Mouse (Mus musculus) CH12.LX (cell line): Measurements from ENCODE around the gene Fam133b. TPM values are rescaled to one million over a fixed set of nuclear protein-coding genes. Genes with fewer than 3 reads are reported as not detected.

Experiments
- DNase-seq: peaks from one replicate; pipeline ENCODE4 v3.0.0-alpha.2; 2013; ENCODE audit errors: extremely low read depth
- H3K27ac ChIP-seq: 2 replicates; pipeline ENCODE4 v1.5.1; 2012; ENCODE audit warnings: low read depth, mild to moderate bottlenecking, control low read depth, moderate library complexity; ENCODE audit not compliant: insufficient read depth
- H3K27me3 ChIP-seq: replicated peaks from 2 replicates; pipeline ENCODE3; 2012; ENCODE audit warnings: inconsistent platforms
- H3K36me3 ChIP-seq, 2 experiments: replicated peaks in 1 of 2; 2 replicates each; pipeline versions ENCODE3 to v1.6.1; 2012; ENCODE audit warnings: inconsistent platforms in 1 of 2, low read length in 1 of 2, mild to moderate bottlenecking in 1 of 2, mixed read lengths in 1 of 2, moderate library complexity in 1 of 2; ENCODE audit not compliant: control insufficient read depth in 1 of 2, insufficient read depth in 1 of 2
- H3K4me1 ChIP-seq, 2 experiments: 2 replicates each; pipeline ENCODE4 v1.6.1; 2012; ENCODE audit warnings: inconsistent platforms in 1 of 2, moderate library complexity in 1 of 2; ENCODE audit not compliant: insufficient read depth in 2 of 2, control insufficient read depth in 1 of 2
- H3K4me2 ChIP-seq: 2 replicates; pipeline ENCODE4 v1.6.1; 2012; ENCODE audit warnings: low read depth, mild to moderate bottlenecking, control low read depth; ENCODE audit not compliant: poor library complexity, insufficient read depth, severe bottlenecking
- H3K4me3 ChIP-seq, 3 experiments: fragments of 150-350 bp in 1 of 3; sonication (generic) in 1 of 3; replicated peaks in 1 of 3; 2 replicates each; pipeline versions ENCODE3 to v1.5.1; 2011 to 2012; ENCODE audit warnings: low read depth in 2 of 3, low read length in 2 of 3, mild to moderate bottlenecking in 2 of 3, moderate library complexity in 2 of 3, control low read depth in 1 of 3, improper control_type of control experiment in 1 of 3, inconsistent platforms in 1 of 3, mixed read lengths in 1 of 3; ENCODE audit not compliant: poor library complexity in 1 of 3
- H3K79me2 ChIP-seq: replicated peaks from 2 replicates; pipeline ENCODE4 v1.6.1; 2012; ENCODE audit warnings: mild to moderate bottlenecking, moderate library complexity; ENCODE audit not compliant: control insufficient read depth, poor library complexity, insufficient read depth, severe bottlenecking; ENCODE audit errors: extremely low read depth
- H3K9ac ChIP-seq: 2 replicates; pipeline ENCODE4 v1.6.1; 2012; ENCODE audit warnings: low read depth, mild to moderate bottlenecking, control low read depth, moderate library complexity; ENCODE audit not compliant: insufficient read depth
- H3K9me3 ChIP-seq: replicated peaks from 2 replicates; pipeline ENCODE3; 2012; ENCODE audit warnings: low read length, inconsistent platforms, mixed read lengths
- BHLHE40 ChIP-seq: IDR thresholded peaks from 2 replicates; pipeline ENCODE4 v1.6.1; 2011; ENCODE audit warnings: mild to moderate bottlenecking, low read depth, low read length, improper control_type of control experiment
- CHD1 ChIP-seq: IDR thresholded peaks from 2 replicates; pipeline ENCODE4 v1.6.1; 2012; ENCODE audit warnings: low read depth, low read length, improper control_type of control experiment, inconsistent platforms
- CTCF ChIP-seq, 2 experiments: IDR thresholded peaks in 1 of 2; conservative IDR thresholded peaks in 1 of 2; 2 replicates each; pipeline ENCODE4 v1.5.1; 2011 to 2012; ENCODE audit warnings: low read depth in 2 of 2, low read length in 2 of 2, improper control_type of control experiment in 1 of 2, inconsistent platforms in 1 of 2, mild to moderate bottlenecking in 1 of 2, moderate library complexity in 1 of 2
- ELF1 ChIP-seq: IDR thresholded peaks from 2 replicates; pipeline ENCODE4 v1.6.1; 2014; ENCODE audit warnings: low read depth, mild to moderate bottlenecking, inconsistent platforms, low read length, improper control_type of control experiment
- ETS1 ChIP-seq: conservative IDR thresholded peaks from 2 replicates; pipeline ENCODE4 v1.6.1; 2012; ENCODE audit warnings: low read depth, mild to moderate bottlenecking, inconsistent platforms, low read length, improper control_type of control experiment, moderate library complexity
- GABPA ChIP-seq: IDR thresholded peaks from 2 replicates; pipeline ENCODE4 v1.6.1; 2012; ENCODE audit warnings: low read depth, low read length, improper control_type of control experiment, inconsistent platforms; ENCODE audit not compliant: insufficient replicate concordance
- IRF4 ChIP-seq: IDR thresholded peaks from 2 replicates; pipeline ENCODE4 v1.6.1; 2014; ENCODE audit warnings: low read depth, mild to moderate bottlenecking, inconsistent platforms, low read length, improper control_type of control experiment
- JUN ChIP-seq: IDR thresholded peaks from 2 replicates; pipeline ENCODE4 v1.6.1; 2011; ENCODE audit warnings: low read depth, mild to moderate bottlenecking, low read length, improper control_type of control experiment, moderate library complexity; ENCODE audit not compliant: insufficient read depth
- MAFK ChIP-seq: IDR thresholded peaks from 2 replicates; pipeline ENCODE4 v1.6.1; 2011; ENCODE audit warnings: low read length, improper control_type of control experiment; ENCODE audit not compliant: insufficient replicate concordance
- MAX ChIP-seq: IDR thresholded peaks from 2 replicates; pipeline ENCODE4 v1.6.1; 2011; ENCODE audit warnings: low read length, improper control_type of control experiment
- MAZ ChIP-seq: IDR thresholded peaks from 2 replicates; pipeline ENCODE4 v1.6.1; 2012; ENCODE audit warnings: low read depth, mild to moderate bottlenecking, inconsistent platforms, low read length, improper control_type of control experiment, moderate library complexity
- MEF2A ChIP-seq: IDR thresholded peaks from 2 replicates; pipeline ENCODE4 v1.6.1; 2014; ENCODE audit warnings: low read depth, mild to moderate bottlenecking, inconsistent platforms, low read length, improper control_type of control experiment, borderline replicate concordance
- MYC ChIP-seq: IDR thresholded peaks from 2 replicates; pipeline ENCODE4 v1.6.1; 2011; ENCODE audit warnings: low read depth, mild to moderate bottlenecking, improper control_type of control experiment, low read length
- NRF1 ChIP-seq: IDR thresholded peaks from 2 replicates; pipeline ENCODE4 v1.6.1; 2014; ENCODE audit warnings: low read depth, mild to moderate bottlenecking, inconsistent platforms, low read length, improper control_type of control experiment, moderate library complexity
- PAX5 ChIP-seq: IDR thresholded peaks from 2 replicates; pipeline ENCODE4 v1.6.1; 2012; ENCODE audit warnings: low read length, inconsistent platforms, mixed read lengths
- POLR2AphosphoS2 ChIP-seq: IDR thresholded peaks from 2 replicates; pipeline ENCODE4 v1.6.1; 2011; ENCODE audit warnings: low read depth, low read length, improper control_type of control experiment
- RCOR1 ChIP-seq: conservative IDR thresholded peaks from 2 replicates; pipeline ENCODE4 v1.6.1; 2012; ENCODE audit warnings: low read depth, mild to moderate bottlenecking, inconsistent platforms, low read length, improper control_type of control experiment
- SIN3A ChIP-seq: IDR thresholded peaks from 2 replicates; pipeline ENCODE4 v1.6.1; 2012; ENCODE audit warnings: low read length, improper control_type of control experiment, inconsistent platforms
- SMC3 ChIP-seq: IDR thresholded peaks from 2 replicates; pipeline ENCODE4 v1.6.1; 2011; ENCODE audit warnings: low read depth, low read length, improper control_type of control experiment
- TBP ChIP-seq: conservative IDR thresholded peaks from 2 replicates; pipeline ENCODE4 v1.6.1; 2011; ENCODE audit warnings: low read depth, low read length, improper control_type of control experiment
- TCF12 ChIP-seq: IDR thresholded peaks from 2 replicates; pipeline ENCODE4 v1.6.1; 2014; ENCODE audit warnings: low read depth, mild to moderate bottlenecking, inconsistent platforms, low read length, improper control_type of control experiment
- USF2 ChIP-seq: conservative IDR thresholded peaks from 2 replicates; pipeline ENCODE4 v1.6.1; 2011; ENCODE audit warnings: low read depth, low read length, improper control_type of control experiment
- ZC3H11A ChIP-seq: IDR thresholded peaks from 2 replicates; pipeline ENCODE4 v1.6.1; 2012; ENCODE audit warnings: low read depth, mild to moderate bottlenecking, inconsistent platforms, low read length, improper control_type of control experiment
- ZKSCAN1 ChIP-seq: IDR thresholded peaks from 2 replicates; pipeline ENCODE4 v1.6.1; 2012; ENCODE audit warnings: low read depth, inconsistent platforms, low read length, improper control_type of control experiment, borderline replicate concordance
- dilution Hi-C: fragments of 300-500 bp; cut with MboI; formaldehyde crosslinking; loops from 2 replicates; pipeline ENCODE4 v1.14.3; 2020; ENCODE audit warnings: low sequenced_read_pairs; ENCODE audit not compliant: extremely low pct_unique_long_range_greater_than_20kb, extremely low pct_ligation_motif_present
- in situ Hi-C: fragments of 300-500 bp; cut with MboI; formaldehyde crosslinking; loops from 3 replicates; pipeline ENCODE4 v1.14.3; 2019; ENCODE audit warnings: low sequenced_read_pairs, low pct_ligation_motif_present, low pct_unique_long_range_greater_than_20kb, mixed read lengths
- polyA plus RNA-seq: library from polyadenylated mRNA; unstranded; fragments of >175 nt; gene quantifications from 2 replicates; pipeline ENCODE4 v1.2.1, GENCODE M21; 2012; ENCODE audit warnings: low read depth; ENCODE audit not compliant: insufficient read length
- total RNA-seq, 2 experiments: library from RNA; depleted of rRNA; stranded (reverse); fragments of 300-350 nt in 1 of 2; fragments of >200 nt in 1 of 2; gene quantifications; 2 replicates each; pipeline ENCODE4 v1.2.3; 2012 to 2014

Fam133b gene
- total and polyA plus RNA-seq, 3 experiments = 23.2 to 66.1 (median 55.9) TPM

DNA sequence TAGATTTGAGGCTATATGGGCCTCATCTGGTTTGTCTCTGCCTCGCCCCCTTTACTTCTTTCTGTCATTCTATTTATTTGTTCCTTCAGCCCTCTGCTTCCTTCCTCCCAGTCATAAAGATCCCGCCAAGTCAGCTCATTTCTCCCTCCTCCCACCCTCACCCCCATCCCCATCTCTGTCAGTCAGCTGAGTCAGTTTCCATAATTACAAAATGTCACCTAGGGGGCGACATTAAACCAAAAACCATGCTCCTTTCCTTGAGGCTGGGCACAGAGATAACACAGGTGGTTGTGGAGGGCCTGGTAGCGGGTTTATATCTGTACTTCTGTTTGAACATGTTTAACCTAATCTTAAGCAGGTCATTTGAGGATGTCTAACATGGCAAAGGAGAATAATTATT lies 31.0 kb upstream of the Fam133b start (continued):
- TF ChIP-seq MAFK (peak; percentile 67; the same call in 1 of the 2 replicates), GABPA (no peak), USF2 (no peak), NRF1 (no peak), ETS1 (peak; percentile 64), MAX (0 out of 2 replicates have a peak, but pooled peaks have one; percentile 16), IRF4 (no peak), SMC3 (peak; percentile 44), PAX5 (no peak), RCOR1 (no peak), TCF12 (no peak), BHLHE40 (peak; percentile 31; the same call in 1 of the 2 replicates)

DNA sequence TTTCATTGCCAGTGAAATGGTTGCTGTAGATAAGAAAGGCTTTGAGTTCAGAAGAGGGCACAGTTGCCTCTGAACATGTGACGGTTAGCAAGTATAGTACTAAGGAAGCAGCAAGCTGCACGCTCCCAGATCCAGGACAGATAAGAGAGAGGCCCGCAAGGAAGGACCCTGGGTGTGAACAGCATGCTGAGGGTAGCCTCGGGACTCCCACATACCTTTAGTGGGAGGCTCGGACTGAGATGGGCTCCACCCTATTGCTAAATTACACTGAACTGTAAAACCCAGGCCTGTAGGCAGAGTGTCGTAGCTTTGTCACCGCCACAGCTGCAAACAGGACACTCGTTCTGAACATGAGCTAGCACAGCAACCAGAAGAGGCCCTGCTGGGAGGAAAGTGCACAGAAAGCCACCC lies 28.7 kb upstream of the Fam133b start:
- no peaks in the 10 kb centered on the region for H3K27me3 ChIP-seq
- H3K79me2 ChIP-seq = peaks cover 25% of the 10 kb centered on the region
- peak overlapping the region; percentile 64; the same call in 1 of the 2 replicates for H3K27ac ChIP-seq
- dilution Hi-C loops = no loop called here
- peaks cover 20 to 71% of the 10 kb centered on the region in 2 experiments for H3K4me1 ChIP-seq
- TF ChIP-seq CHD1 (no peak), TBP (no peak), MEF2A (no peak), SIN3A (no peak), MAZ (no peak), JUN (no peak), ELF1 (no peak), GABPA (no peak), ZC3H11A (no peak), POLR2AphosphoS2 (no peak), MAX (no peak), BHLHE40 (no peak), TCF12 (no peak), CTCF (conservative IDR thresholded peaks at IDR 0.05 in 1 of 2, IDR thresholded peaks at IDR 0.05 in 1 of 2; ENCODE audit: low read depth in 2 of 2, low read length in 2 of 2) (no peak), ETS1 (no peak), MAFK (no peak), ZKSCAN1 (no peak), MYC (no peak)
- in situ Hi-C loops = no loop called here
- no peak for DNase-seq
- no peak overlapping the region for H3K4me2 ChIP-seq
- no peak overlapping the region for H3K9ac ChIP-seq
- H3K9me3 ChIP-seq = no peaks in the 10 kb centered on the region
- peaks cover 52 to 69% of the 10 kb centered on the region in 2 experiments for H3K36me3 ChIP-seq
- H3K4me3 ChIP-seq = no peak overlapping the region
